Mouse (Mus musculus): ENCODE data around the gene Arpc4.

Gene Arpc4

DNA sequence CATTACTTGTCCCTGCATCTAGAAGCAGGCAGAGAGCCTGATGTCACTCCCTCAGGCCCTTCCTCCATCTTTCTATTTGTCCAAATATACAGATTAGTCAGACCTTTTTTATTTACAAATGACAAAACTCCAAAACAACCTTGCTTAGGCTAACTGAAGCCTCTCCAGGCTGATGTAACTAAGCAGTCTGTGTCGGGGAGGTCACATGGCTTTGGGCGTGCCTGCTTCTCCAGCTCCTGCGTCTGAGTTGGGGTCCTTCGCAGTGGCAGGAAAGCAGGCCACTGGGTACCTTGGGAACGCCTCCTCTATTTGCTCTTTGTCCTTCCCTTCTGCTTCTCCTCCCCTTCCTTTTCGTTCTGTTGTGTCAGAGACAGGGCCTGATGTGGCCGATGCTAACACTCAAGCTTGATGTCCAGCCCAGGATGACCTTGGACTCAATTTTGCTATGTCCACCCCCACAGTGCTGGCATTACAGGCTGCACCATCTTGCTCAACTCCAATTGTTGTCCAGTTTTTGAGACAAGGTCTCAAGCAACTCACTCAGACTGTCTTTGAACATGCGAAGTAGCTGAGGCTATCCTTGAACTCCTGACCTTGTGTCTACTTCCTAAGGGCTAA lies 13.3 kb upstream of the Arpc4 start:
- in situ Hi-C loops (cut with MboI, MseI) = no loop called here

DNA sequence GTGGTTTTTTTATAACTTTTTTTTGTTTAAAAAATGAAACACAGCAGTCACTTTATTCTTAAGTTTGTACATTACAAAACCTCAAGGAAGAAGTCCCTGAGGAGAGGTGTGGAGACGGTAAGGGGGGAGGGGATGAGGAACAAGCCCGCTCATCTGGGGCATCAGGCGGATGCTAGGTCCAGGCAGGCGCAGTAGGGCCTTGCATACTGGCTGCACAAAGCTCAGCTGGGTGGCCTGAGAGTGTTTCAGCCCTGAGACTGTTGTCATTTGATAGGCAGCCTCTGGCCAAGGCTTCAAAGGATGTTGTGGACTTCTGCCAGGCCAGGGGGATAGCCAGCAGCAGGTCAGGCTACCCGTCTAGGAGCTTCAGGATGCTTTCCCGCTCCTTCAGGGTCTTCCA lies 11.3 kb upstream of the Arpc4 start:
- in situ Hi-C loops (cut with MboI, MseI) = no loop called here

DNA sequence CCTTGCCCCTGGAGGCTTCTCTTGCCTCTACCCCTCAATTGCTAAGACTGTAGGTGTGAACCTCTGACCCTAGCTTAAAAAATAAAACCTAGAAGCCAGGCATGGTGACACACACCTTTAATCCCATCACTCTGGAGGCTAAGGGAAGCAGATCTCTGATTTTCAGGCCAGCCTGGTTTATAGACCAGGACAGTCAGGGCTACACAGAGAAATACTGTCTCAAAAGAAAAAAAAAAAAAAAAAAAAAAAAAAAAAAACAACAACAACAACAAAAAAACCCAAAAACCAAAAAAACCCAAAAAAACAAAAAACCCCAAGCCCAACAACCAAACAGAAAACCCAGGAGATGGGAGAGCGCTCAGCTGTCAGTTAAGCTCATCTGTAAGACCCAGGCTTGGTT lies 10.3 kb upstream of the Arpc4 start:
- in situ Hi-C loops (cut with MboI, MseI) = no loop called here

DNA sequence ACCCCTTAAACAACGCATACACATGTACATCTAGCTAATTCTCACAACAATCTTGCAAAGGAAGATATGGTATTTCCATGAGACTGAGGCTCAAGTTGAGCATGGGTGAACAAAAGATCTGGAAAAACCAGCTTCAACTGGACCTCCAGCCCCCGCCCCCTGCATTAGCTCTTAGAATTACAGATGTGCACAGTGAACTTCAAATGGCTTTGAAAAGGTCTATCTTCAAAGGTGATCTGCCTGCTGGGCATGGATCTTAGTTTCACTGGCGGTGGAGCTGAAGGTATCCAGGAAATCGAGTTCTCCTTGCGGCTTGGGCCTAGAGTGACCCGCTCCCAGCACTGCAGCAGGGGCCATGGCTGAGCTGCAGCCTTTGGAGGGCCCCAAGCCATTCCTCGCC lies 9.8 kb upstream of the Arpc4 start:
- in situ Hi-C loops (cut with MboI, MseI) = no loop called here

DNA sequence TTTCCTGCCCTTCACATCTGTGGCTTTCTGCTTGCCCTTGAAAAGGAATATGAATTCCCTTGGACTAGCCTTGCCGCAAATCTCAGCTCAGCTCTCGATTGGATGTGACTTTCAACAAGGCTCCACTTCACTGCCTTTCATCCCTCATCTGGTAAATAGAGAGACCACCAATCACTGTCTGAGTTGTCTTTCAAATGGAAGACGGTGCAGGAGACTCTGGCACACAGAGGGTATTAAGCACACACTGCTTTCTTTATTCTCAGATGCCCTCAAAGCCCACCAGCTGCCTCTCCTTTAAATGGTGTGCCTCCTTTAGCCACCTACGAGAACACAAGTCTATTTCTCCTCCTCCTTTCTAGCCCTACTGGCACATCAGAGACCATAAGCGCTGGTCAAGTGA lies 9.3 kb upstream of the Arpc4 start:
- in situ Hi-C loops (cut with MboI, MseI) = no loop called here

DNA sequence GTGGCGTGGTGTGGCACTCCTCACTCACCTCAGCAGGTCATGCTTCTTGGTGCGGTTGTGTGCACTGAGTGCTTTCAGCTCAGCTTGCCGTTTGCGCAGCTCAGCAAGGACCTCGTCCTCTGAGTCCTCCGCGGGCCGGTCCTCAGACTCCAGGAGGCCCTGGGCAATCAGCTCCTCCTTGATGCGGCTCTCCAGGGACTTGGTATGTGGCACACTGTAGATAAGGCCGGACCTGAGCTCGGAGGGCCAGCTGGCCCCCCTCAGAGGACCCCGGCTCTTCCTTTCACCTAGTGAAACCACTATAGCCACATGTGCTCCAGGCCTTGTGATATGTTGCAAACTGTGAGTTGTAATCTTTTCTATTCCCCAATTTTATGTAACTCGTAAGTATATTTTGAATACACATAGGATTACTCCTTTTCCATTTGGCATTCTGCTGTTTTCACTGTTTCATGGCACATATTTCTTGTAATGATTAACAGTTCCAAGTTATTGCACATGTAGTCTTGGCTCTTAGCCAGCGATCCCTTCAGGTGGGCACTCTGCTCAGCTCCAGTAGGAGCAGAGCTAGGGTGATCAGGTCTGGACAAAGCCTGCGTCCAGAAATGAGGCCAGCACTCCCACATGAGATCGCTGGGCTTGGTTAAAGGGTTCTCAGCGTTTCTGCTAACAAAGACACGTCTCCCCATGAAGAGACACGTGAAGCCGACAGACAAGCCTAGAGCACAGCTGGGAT lies 7.6 kb upstream of the Arpc4 start:
- in situ Hi-C loops (cut with MboI, MseI) = no loop called here

DNA sequence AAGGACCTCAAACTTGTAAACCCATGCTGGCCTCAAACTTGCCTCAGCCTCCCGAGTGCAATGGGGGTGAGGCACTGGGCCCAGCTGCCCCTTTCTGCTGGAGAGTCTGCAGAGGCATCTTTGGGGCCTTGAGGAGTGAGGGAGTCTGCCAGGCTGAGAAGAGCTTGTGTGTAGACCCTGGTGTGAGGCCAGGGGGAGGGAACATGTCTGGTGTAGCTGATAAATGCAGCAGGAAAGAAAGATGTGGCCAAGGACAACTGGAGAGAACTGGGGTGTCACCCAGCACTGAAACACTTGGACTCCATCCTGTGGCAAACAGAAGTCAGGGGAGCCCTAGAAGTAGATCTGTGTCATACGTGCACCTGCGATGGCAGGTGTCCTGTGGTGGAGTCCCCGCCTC lies 4.4 kb upstream of the Arpc4 start:
- in situ Hi-C loops (cut with MboI, MseI) = no loop called here

DNA sequence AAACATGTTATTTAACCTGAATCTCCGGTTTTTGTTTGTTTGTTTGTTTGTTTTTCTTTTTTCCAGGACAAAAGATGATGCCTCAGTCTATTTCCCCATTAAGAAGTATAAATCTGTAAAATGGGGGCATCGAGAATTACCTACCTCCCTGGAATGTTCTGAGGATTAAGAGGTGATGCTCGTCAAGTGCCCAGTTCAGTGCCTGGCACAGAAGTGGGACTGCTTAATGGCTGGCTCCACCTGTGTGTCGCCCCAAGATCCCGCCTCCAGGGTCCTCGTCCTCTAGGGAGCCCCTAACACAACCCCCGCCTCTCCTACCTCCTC lies 781 bp upstream of the Arpc4 start:
- in situ Hi-C loops (cut with MboI, MseI) = no loop called here

DNA sequence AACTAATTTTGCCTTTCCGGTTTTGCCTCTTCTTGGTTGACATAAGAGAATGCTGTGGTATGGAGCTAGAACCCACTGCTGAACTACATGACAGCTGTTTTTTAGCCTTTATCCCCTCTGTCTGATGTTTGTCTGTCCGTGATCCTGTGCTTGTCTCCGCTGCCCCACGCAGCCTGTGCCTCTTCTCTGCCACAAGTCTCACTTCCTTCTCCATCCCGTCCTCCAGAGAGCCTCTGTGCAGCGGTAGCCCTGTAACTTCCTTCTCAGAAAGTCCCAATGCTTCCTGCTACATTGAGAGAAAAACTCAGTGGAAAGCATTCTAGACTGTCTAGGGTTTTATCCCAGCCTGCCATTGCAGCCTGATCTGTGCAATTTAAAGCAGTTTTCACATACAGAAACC lies 1.3 kb downstream of the Arpc4 start:
- in situ Hi-C loops (cut with MboI, MseI) = no loop called here

DNA sequence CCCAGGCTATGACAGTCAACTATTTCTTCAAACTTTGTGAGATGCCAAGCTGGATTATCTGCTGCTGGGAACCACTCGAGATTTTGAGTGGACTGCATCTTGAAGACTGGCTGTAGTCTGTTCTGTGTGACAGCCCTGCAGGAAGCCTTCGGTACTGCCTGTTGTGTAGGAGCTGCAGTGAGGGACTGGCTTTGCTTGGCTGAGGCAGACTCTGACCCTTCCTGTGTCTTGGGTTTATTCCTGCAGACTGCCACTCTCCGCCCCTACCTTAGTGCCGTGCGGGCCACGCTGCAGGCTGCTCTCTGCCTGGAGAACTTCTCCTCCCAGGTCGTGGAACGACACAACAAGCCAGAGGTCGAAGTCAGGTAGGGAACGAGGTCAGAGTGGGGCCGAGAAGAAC lies 2.6 kb downstream of the Arpc4 start:
- in situ Hi-C loops (cut with MboI, MseI) = no loop called here

DNA sequence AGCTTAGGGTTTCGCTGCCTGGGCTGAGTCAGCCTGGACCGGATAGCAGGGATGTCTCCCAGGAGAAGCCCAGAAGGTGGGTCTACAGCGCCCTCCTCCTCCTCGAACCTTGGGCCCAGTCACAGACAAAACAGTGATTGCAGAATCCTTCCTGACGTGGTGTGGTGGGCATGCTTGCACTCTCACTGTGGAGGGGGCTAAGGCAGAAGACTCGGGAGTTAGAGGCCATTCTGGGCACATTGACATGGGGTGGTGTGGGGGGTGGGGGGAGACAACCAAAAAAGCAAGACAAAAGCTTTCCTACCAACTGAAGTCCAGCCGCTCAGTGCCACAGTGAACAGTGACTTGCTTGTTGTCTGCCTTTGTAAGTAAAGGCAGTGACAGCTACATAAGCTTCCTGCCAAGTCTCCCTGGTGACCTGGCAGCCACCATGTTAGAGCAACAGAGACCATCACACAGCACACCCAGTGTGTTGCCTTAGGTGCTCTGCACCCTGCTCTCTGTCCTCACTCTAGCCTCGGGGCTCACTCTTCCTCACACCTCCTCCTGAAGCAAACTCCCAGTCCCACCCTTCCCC lies 6.5 kb downstream of the Arpc4 start:
- in situ Hi-C loops (cut with MboI, MseI) = no loop called here

DNA sequence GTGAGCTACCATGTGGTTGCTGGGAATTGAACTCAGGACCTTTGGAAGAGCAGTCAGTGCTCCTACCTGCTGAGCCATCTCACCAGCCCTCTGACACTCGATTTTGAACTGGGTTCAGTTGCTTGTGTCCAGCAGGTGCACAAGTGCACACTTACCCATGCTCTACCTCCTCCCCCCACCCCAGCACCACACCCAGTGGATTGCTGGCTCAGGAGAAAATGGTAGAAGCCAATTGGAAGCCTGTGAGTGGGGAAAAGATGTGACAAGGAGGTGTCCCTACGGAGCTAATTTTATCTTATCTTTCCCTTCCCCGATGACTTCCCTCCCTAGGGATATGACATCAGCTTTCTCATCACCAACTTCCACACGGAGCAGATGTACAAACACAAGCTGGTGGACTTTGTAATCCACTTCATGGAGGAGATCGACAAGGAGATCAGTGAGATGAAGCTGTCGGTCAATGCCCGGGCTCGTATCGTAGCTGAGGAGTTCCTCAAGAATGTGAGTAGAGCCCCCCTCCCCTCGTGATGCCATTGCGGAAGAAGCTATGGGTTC lies 7.3 kb downstream of the Arpc4 start:
- in situ Hi-C loops (cut with MboI, MseI) = no loop called here

DNA sequence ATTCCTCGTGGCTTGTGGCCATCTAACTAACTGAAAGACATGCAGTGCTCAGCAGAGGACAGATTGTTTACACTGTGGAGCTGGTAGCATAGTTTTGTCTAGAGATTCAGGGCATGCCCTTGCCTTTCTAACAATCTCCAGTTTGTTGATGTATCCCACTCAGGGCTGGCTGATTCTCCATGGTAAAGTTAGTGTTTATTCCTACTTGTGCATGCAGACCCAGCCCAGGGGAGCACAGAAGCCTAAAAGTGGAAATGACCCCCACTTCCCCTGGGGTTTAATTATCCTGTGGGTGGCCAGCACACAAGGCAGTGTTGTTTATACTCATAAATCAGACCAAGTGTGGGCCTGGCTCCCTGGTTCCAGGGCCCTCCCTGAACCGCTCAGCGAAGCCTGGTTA lies 8.1 kb downstream of the Arpc4 start:
- in situ Hi-C loops (cut with MboI, MseI) = no loop called here

DNA sequence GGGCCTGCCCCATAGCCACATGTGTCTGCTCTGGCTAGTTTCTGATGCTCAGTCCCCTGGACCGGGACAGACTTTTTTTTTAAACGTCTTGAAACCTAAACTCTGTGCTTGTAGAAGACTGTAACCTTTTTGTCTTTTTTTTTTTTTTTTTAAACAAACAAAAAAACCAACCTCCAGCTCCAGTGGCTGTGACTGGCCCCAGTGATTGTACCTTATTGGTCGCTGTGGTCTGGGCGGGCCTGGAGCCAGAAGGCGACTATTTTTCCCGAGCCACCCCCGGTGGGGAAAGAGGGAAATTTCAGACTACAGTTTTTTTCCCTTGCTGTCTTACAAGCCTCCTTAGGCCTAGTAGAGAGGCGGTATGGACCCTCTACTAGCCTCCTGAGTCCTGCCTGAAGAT lies 11.0 kb downstream of the Arpc4 start, which contains the start of gene Ttll3:
TSS of gene Ttll3 (plus strand) at position 301 of the 400 bp plus-strand sequence.
- in situ Hi-C loops (cut with MboI, MseI) = no loop called here

DNA sequence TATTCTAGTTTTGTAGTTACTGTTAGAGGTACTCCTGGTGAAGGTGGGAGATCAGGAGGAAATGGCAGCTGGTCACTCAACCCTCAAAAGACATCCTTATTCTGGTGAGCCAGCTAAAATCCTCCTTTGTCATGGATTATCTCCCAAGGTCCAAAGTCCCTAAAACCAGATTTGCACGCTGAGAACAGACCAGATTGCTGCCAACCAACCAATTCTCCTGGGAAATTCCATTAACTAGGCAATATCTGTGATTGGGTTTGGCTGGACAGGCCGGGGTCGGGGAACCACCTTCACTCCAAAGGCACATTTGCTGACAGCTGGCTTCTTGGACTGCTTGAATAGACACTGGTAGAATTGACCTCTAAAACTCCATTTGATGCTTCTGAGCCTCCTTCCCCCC lies 12.8 kb downstream of the Arpc4 start:
- in situ Hi-C loops (cut with MboI, MseI) = loop anchor here in 1 of 2 experiments (10.0 kb wide), 1 partner anchor 346 kb away; the partner anchor contains the start of gene Thumpd3

DNA sequence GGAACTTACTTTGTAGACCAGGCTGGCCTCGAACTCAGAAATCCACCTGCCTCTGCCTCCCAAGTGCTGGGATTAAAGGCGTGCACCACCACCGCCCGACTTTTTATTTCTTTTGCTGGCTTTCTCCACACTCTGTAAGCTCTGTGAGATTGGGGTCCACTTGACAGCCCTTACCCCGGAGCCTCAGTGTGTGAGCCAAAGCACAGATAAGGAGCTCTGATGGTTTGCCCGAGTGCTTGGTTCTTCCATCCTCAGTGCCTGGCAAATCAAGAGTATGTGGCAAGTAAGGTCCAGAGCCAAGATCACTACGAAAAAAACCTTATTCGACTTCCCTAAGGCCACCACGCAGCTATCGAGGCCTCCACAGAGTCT lies 14.1 kb downstream of the Arpc4 start:
- in situ Hi-C loops (cut with MboI, MseI) = loop anchor here in 1 of 2 experiments (10.0 kb wide), 1 partner anchor 347 kb away; the partner anchor contains the start of gene Thumpd3

DNA sequence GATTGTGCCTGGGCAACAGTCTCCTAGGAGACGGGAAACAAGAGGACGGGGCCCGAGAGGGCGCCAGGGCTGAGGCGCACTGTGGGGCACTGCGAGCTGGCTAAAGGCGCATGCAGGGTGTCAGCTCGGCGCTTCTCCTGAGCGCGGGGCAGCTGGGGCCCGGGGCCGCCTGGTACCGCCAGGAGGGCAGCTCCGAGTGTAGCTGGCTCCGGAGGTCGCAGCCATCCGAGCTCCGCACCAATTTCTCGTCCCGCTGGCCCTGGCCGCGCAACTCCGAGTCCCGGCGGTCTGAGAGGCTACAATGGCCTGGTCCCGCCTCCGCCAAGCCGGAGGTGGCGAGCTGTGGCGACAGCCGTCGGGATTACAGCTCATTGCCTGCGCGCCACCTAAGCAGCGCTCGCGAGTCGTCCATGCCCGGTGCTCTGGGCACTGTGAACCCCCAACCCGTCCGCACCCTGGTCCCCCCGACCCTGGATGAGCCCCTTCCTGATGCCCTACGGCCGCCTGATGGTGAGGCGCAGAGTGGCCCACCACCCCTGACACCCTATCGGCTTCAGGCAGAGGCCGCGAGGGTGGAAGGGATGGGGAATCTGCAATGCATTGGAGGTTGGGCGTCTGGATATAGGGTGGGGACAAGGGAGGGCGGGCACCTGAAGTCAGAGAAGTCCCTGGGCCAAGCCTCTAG lies 14.6 kb downstream of the Arpc4 start:
- in situ Hi-C loops (cut with MboI, MseI) = loop anchor here in 1 of 2 experiments (10.0 kb wide), 1 partner anchor 348 kb away; the partner anchor contains the start of gene Thumpd3

DNA sequence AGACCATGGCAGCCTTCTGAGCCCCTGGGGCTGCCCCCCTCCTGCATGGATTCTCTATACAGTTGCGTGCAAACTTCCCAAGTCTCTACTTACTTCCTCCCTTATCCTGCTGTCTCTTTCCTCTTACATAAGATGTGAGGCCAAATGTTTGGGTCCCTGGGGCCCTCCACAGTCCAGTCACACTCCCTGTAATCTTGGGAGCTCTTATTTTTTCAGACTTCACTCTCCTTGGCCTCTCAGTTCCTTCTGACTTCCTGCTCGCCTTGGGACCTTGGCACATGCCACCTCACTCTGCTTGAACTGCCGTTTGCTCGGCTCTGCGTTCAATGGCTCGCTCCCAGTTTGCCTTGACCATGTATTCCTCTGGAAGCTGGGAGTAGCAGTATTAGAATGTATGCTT lies 16.0 kb downstream of the Arpc4 start:
- in situ Hi-C loops (cut with MboI, MseI) = loop anchor here in 1 of 2 experiments (10.0 kb wide), 1 partner anchor 349 kb away; the partner anchor contains the start of gene Thumpd3

DNA sequence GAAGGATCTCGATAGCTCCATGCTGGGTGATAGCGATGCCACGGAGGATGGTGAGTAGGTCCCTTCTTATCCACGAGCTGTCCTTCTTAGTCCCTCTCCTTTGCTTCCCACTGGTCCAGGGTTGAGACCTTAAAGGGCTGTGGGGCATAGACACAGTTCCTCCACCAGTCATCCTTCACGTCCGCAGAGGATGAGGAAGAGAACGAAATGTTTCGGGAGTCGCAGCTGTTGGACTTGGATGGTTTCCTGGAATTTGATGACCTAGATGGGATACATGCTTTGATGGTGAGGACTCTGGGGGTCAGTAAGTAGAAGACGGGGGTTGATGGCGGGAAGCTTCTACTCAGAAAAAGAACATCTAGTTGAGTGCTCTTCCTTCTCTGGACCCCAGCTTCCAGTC lies 16.9 kb downstream of the Arpc4 start:
- in situ Hi-C loops (cut with MboI, MseI) = loop anchor here in 1 of 2 experiments (10.0 kb wide), 1 partner anchor 350 kb away; the partner anchor contains the start of gene Thumpd3

DNA sequence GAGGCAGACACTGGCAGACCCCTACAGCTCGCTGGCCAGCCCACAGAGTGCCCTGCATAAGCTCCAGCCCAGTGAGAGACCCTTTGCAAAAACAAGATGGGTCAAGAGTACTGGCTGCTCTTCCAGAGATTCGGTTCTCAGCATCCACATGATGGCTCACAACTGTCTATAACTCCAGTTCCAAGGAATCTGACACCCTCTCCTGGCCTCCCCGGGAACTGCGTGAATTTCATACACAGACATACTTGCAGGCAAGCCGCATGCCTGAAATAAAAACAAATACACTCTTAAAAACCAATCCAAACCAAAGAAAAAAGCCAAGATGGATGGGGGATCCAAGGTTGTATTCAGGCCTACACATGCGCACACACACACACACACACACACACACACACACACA lies 17.6 kb downstream of the Arpc4 start:
- in situ Hi-C loops (cut with MboI, MseI) = loop anchor here in 1 of 2 experiments (10.0 kb wide), 1 partner anchor 351 kb away; the partner anchor contains the start of gene Thumpd3

DNA sequence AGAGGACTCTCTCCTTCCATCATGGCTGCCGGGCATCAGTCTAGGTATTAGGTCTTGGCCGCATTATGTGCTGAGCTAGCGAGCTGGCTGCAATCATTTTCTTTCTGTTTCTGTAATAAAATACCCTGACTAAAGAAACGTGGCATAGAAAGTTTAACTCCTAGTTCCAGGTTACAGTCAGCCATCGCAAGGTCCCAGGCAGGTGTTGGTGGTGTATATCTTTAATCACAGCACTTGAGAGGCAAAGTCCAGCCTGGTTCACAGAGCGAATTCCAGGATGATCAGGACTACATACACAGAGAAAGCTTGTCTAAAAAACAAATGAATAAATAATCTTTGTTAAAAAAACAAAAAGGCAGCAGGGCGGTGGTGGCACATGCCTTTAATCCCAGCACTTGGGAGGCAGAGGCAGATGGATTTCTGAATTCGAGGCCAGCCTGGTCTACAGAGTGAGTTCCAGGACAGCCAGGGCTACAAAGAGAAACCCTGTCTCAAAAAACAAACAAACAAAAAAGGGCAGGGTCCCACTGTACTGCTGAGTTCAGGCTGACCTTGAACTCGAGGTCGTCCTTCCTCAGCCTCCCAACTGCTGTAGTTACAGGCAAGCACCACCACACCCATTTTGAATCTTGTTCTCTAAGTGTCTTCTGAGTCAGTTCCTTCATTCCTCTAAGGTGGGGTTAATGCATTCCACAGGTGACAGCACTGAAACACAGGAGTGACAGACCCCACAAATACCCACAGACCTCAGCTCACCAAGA lies 18.5 kb downstream of the Arpc4 start:
- in situ Hi-C loops (cut with MboI, MseI) = loop anchor here in 1 of 2 experiments (10.0 kb wide), 1 partner anchor 352 kb away; the partner anchor contains the start of gene Thumpd3
